Mouse (Mus musculus) liver, embryonic 11.5 days (tissue): ENCODE measurements around the gene Klrb1. TPM values are rescaled to one million over a fixed set of nuclear protein-coding genes. Genes with fewer than 3 reads are reported as not detected.

Experiments used
- ATAC-seq: fragments of 200-750 bp; cut with Nextera tagmentation; replicated peaks from 2 replicates; pipeline ENCODE4 v1.8.0; 2017; ENCODE audit warnings: moderate number of reproducible peaks, mild to moderate bottlenecking, moderate TSS enrichment, moderate library complexity; ENCODE audit not compliant: low FRiP score
- DNase-seq: peaks from one replicate; pipeline ENCODE4 v3.0.0-alpha.2; 2017; ENCODE audit warnings: low spot score
- H3K27ac ChIP-seq: fragments of 300-500 bp; sonication (generic); 2 replicates; pipeline ENCODE4 v1.5.1; 2014; ENCODE audit warnings: mild to moderate bottlenecking, low read depth, low read length, control low read depth
- H3K27me3 ChIP-seq: fragments of 300-500 bp; sonication (generic); replicated peaks from 2 replicates; pipeline ENCODE4 v1.6.1; 2014; ENCODE audit warnings: low read length, mixed read lengths; ENCODE audit not compliant: control insufficient read depth, insufficient read depth
- H3K36me3 ChIP-seq: fragments of 300-500 bp; sonication (generic); 2 replicates; pipeline ENCODE4 v1.6.1; 2014; ENCODE audit warnings: mild to moderate bottlenecking, low read length, moderate library complexity, mixed read lengths; ENCODE audit not compliant: control insufficient read depth, insufficient read depth
- H3K4me1 ChIP-seq: fragments of 300-500 bp; sonication (generic); replicated peaks from 2 replicates; pipeline ENCODE4 v1.6.1; 2014; ENCODE audit warnings: low read length, mixed read lengths; ENCODE audit not compliant: control insufficient read depth, insufficient read depth
- H3K4me2 ChIP-seq: fragments of 300-500 bp; sonication (generic); 2 replicates; pipeline ENCODE4 v1.6.1; 2014; ENCODE audit warnings: mild to moderate bottlenecking, control low read depth, moderate library complexity
- H3K4me3 ChIP-seq: fragments of 300-500 bp; sonication (generic); 2 replicates; pipeline ENCODE4 v1.5.1; 2014; ENCODE audit warnings: low read depth, low read length, control low read depth
- H3K9ac ChIP-seq: fragments of 300-500 bp; sonication (generic); 2 replicates; pipeline ENCODE4 v1.6.1; 2014; ENCODE audit warnings: low read depth, low read length, control low read depth
- H3K9me3 ChIP-seq: fragments of 300-500 bp; sonication (generic); 2 replicates; pipeline ENCODE4 v1.6.1; 2016; ENCODE audit warnings: low read length, inconsistent platforms, mixed read lengths; ENCODE audit not compliant: control insufficient read depth
- WGBS: fragments of 180-500 bp; shearing (Covaris S2); extraction: QIAGEN DNeasy Blood & Tissue Kit; methylation state at CpG from one replicate; pipeline ENCODE4 v1.1.7; 2014; 5-methylcytosine and 5-hydroxymethylcytosine counted together
- polyA plus RNA-seq: library from polyadenylated mRNA; unstranded; fragments of >200 nt; fragmentation: Nextera tagmentation; extraction: Ambion mirVana; gene quantifications from 2 replicates; pipeline ENCODE4 v1.2.1, GENCODE M21; 2014

Gene Klrb1
- polyA plus RNA-seq, 1 experiment from 2014 or later = not detected

DNA sequence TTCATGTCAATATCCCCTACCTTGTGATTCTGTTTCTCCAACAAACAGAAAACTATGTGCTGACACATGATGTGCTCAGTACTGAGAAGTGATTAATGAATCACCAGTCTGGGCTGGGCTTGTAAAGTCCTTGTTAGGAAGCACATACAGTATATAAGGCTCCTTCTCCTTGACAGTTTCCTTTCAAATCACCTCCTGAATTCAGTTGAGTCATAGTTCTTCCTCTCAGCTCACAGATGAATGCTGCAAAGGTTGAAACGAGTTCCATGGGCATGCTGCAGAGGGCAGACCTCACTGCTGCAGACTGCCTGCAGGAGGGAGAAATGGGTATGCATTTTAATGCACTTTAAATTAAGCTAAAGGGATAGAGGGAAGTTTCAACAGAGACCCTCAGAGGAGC is 60.7 kb downstream of the Klrb1 start, which contains the start of gene Clec2h:
Gene Clec2h (plus strand): TSS at position 180 of the 400 bp plus-strand sequence.
- no peak within 1 kb of the TSS for H3K27ac ChIP-seq
- no peak within 1 kb of the TSS for H3K9ac ChIP-seq
- no peaks in the 10 kb centered on the region for H3K36me3 ChIP-seq
- H3K4me1 ChIP-seq = no peaks in the 10 kb centered on the region
- H3K9me3 ChIP-seq = no peaks in the 10 kb centered on the region
- ATAC-seq (no peak), DNase-seq (no peak)
- H3K4me2 ChIP-seq = no peak within 1 kb of the TSS
- WGBS = 9% methylated on average over 1 of the region's 1 CpGs
- no peak within 1 kb of the TSS for H3K4me3 ChIP-seq
- no peaks in the 10 kb centered on the region for H3K27me3 ChIP-seq

GRCm38 (mm10) chr6:128661249-128661648 is 61.6 kb downstream of the Klrb1 start:
- Histone ChIP-seq H3K4me1 (no peaks in the 10 kb centered on the region), H3K9ac (no peak overlapping the region), H3K4me3 (no peak overlapping the region), H3K27ac (no peak overlapping the region), H3K9me3 (no peaks in the 10 kb centered on the region), H3K4me2 (no peak overlapping the region), H3K27me3 (no peaks in the 10 kb centered on the region), H3K36me3 (no peaks in the 10 kb centered on the region)
- 83% methylated on average over 1 of the region's 1 CpGs for WGBS
- no peak for DNase-seq
- no peak for ATAC-seq

Other genes starting within 250 kb of the Klrb1 start
- 17.8 and 19.8 TPM in 2 replicates for gene Pzp, start 196.3 kb downstream of the Klrb1 start, polyA plus RNA-seq
- 0.45 and 1.3 TPM in 2 replicates for gene A2ml1, start 141.5 kb downstream of the Klrb1 start, polyA plus RNA-seq
- gene Klrb1a, start 99.5 kb downstream of the Klrb1 start, polyA plus RNA-seq = 0.18 TPM in 1 of 2 replicates, not detected in the other
- gene Clec2h, start 60.7 kb downstream of the Klrb1 start, polyA plus RNA-seq = not detected in 2 replicates
- not detected in 2 replicates for gene Klrb1c, start 66.2 kb upstream of the Klrb1 start, polyA plus RNA-seq
- gene Gm44511, start 103.3 kb upstream of the Klrb1 start, polyA plus RNA-seq = not detected in 2 replicates
- gene Klrb1b, start 103.3 kb upstream of the Klrb1 start, polyA plus RNA-seq = not detected in 2 replicates
- not detected in 2 replicates for gene Clec2i, start 164.5 kb upstream of the Klrb1 start, polyA plus RNA-seq
- gene BC035044, start 168.1 kb upstream of the Klrb1 start, polyA plus RNA-seq = 4.7 and 5.3 TPM in 2 replicates
- gene Clec2g, start 211.3 kb upstream of the Klrb1 start, polyA plus RNA-seq = not detected in 2 replicates